Mouse (Mus musculus): ENCODE measurements around the gene Slc4a2. TPM values are rescaled to one million over a fixed set of nuclear protein-coding genes. Genes with fewer than 3 reads are reported as not detected.

Gene Slc4a2
- polyA plus RNA-seq, 1 experiment from 2014 or later = 14.8 TPM

DNA sequence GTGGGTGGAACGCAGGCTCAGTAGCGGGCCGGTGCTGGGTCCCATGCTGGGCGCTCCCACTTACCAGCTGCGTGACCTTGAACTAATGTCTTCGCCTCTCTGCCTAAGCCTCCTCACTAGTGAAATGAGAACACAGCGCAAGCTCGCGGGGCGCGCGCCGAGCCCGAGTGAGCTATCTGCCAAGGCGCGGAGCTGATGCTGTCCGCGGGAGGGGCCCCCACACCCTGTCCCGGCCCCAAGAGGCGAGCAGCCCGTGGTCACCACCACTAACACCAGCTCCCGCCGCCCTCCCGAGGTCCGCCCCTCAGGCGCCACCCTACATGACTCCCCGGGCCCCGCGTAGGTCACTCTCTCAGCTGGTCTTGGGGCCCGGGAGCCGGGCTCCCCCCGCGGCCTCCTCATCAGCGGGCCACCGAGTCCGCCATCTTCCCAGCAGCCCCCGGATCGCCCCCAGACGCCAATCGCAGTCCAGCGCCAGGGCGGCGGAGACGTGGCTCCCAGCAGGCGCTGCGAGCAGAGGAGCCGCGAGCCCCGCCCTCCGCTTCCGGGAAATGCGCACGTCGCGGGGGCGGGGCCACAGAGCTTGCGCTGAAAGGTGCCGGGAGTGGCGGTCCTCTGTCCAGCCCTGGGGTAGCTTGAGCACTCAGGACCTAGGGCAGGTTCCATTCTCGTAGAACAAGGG, 21.2 kb downstream of the Slc4a2 start, which contains the start of gene Fastk:
Gene Fastk (minus strand): TSS at position 542 of the 682 bp plus-strand sequence.
- WGBS = under 1% methylated on average over 60 of the region's 60 CpGs
- ATAC-seq (ENCODE audit: low FRiP score, low TSS enrichment) (peak; percentile 86), DNase-seq (peak; percentile 98)
- H3K4me3 ChIP-seq (replicated peaks; ENCODE audit: low read depth, low read length) = peak within 1 kb of the TSS; percentile 94
- H3K4me2 ChIP-seq (ENCODE audit: low read length) = peak within 1 kb of the TSS; percentile 95
- no peaks in the 10 kb centered on the region for H3K27me3 ChIP-seq (ENCODE audit: control insufficient read depth, insufficient read depth, low read length)
- H3K27ac ChIP-seq (replicated peaks; ENCODE audit: low read depth, low read length) = peak within 1 kb of the TSS; percentile 89
- peak within 1 kb of the TSS; percentile 92 for H3K9ac ChIP-seq (replicated peaks; ENCODE audit: low read length)
- H3K4me1 ChIP-seq (ENCODE audit: control insufficient read depth, insufficient read depth, low read length) = peaks cover 24% of the 10 kb centered on the region
- peaks cover 34% of the 10 kb centered on the region for H3K36me3 ChIP-seq (ENCODE audit: control insufficient read depth, insufficient read depth, low read length)
- no peaks in the 10 kb centered on the region for H3K9me3 ChIP-seq (ENCODE audit: control insufficient read depth, low read length)

GRCm38 (mm10) chr5:24445428-24446080, 21.9 kb downstream of the Slc4a2 start:
- Histone ChIP-seq H3K9me3 (ENCODE audit: control insufficient read depth, low read length) (no peaks in the 10 kb centered on the region), H3K4me2 (ENCODE audit: low read length) (peak overlapping the region; percentile 95), H3K9ac (replicated peaks; ENCODE audit: low read length) (peak overlapping the region; percentile 92), H3K4me3 (replicated peaks; ENCODE audit: low read depth, low read length) (peak overlapping the region; percentile 94), H3K27ac (replicated peaks; ENCODE audit: low read depth, low read length) (peak overlapping the region; percentile 89), H3K27me3 (ENCODE audit: control insufficient read depth, insufficient read depth, low read length) (no peaks in the 10 kb centered on the region), H3K4me1 (ENCODE audit: control insufficient read depth, insufficient read depth, low read length) (peaks cover 24% of the 10 kb centered on the region), H3K36me3 (ENCODE audit: control insufficient read depth, insufficient read depth, low read length) (peaks cover 27% of the 10 kb centered on the region)
- 0 out of 2 replicates have a peak, but pooled peaks have one; percentile 0 for ATAC-seq (ENCODE audit: low FRiP score, low TSS enrichment)
- WGBS = 55% methylated on average over 20 of the region's 20 CpGs
- DNase-seq = peak; percentile 31

- Histone ChIP-seq H3K4me2 (ENCODE audit: low read length) (peak overlapping the region; percentile 86; the same call in 1 of the 2 replicates), H3K27me3 (ENCODE audit: control insufficient read depth, insufficient read depth, low read length) (no peaks in the 10 kb centered on the region), H3K36me3 (ENCODE audit: control insufficient read depth, insufficient read depth, low read length) (peaks cover 17% of the 10 kb centered on the region; the same call in 1 of the 2 replicates), H3K27ac (replicated peaks; ENCODE audit: low read depth, low read length) (no peak overlapping the region), H3K9ac (replicated peaks; ENCODE audit: low read length) (no peak overlapping the region), H3K9me3 (ENCODE audit: control insufficient read depth, low read length) (no peaks in the 10 kb centered on the region), H3K4me1 (ENCODE audit: control insufficient read depth, insufficient read depth, low read length) (peaks cover 28% of the 10 kb centered on the region), H3K4me3 (replicated peaks; ENCODE audit: low read depth, low read length) (no peak overlapping the region)
- 91% methylated on average over 7 of the region's 7 CpGs for WGBS
- DNase-seq = no peak
- ATAC-seq (ENCODE audit: low FRiP score, low TSS enrichment) = no peak
Measured at GRCm38 (mm10) chr5:24446630-24447029, 23.0 kb downstream of the Slc4a2 start.

DNA sequence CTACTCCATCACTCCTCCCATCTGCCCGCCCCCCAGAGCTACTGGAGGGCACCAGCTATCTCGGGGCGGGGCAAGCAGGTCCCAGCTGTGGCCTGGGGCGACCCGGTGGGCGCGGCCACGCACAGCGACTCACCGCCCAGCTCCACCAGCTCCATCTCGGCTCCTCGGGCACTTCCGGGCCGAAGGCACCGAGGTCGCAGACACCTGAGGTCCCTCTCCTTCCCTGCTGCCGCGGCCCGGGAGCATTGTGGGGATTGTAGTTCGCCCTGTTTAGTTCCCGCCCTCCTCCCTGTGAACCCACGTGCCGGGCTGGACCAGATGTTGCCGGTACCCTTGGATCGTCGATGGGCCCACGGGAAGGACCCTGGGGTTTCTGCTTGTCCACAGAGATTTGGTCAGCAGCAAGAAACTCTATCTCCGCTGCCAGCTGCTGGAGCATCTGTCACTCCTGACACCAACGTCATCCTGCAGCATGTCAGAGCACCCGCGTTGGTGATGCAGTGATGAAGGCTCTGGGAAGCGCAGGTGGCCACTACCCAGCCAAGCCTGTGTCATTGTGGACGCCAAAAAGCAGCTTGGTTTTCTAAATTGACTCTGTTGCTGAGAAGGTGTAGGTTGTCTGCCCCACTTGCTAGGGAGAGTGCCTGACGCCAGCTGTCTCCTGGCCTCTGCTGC, 24.1 kb downstream of the Slc4a2 start, which contains the start of gene Tmub1:
Gene Tmub1 (minus strand): TSS at position 231 of the 675 bp plus-strand sequence.
- Histone ChIP-seq H3K4me1 (ENCODE audit: control insufficient read depth, insufficient read depth, low read length) (peaks cover 28% of the 10 kb centered on the region), H3K9ac (replicated peaks; ENCODE audit: low read length) (peak within 1 kb of the TSS; percentile 69), H3K9me3 (ENCODE audit: control insufficient read depth, low read length) (no peaks in the 10 kb centered on the region), H3K27ac (replicated peaks; ENCODE audit: low read depth, low read length) (peak within 1 kb of the TSS; percentile 55; the same call in 1 of the 2 replicates), H3K4me3 (replicated peaks; ENCODE audit: low read depth, low read length) (peak within 1 kb of the TSS; percentile 62), H3K27me3 (ENCODE audit: control insufficient read depth, insufficient read depth, low read length) (no peaks in the 10 kb centered on the region), H3K36me3 (ENCODE audit: control insufficient read depth, insufficient read depth, low read length) (0 out of 2 replicates have a peak, but pooled peaks cover 10% of the 10 kb centered on the region), H3K4me2 (ENCODE audit: low read length) (peak within 1 kb of the TSS; percentile 86)
- WGBS = 2% methylated on average over 34 of the region's 34 CpGs
- DNase-seq (peak; percentile 87), ATAC-seq (ENCODE audit: low FRiP score, low TSS enrichment) (peak; percentile 62)

DNA sequence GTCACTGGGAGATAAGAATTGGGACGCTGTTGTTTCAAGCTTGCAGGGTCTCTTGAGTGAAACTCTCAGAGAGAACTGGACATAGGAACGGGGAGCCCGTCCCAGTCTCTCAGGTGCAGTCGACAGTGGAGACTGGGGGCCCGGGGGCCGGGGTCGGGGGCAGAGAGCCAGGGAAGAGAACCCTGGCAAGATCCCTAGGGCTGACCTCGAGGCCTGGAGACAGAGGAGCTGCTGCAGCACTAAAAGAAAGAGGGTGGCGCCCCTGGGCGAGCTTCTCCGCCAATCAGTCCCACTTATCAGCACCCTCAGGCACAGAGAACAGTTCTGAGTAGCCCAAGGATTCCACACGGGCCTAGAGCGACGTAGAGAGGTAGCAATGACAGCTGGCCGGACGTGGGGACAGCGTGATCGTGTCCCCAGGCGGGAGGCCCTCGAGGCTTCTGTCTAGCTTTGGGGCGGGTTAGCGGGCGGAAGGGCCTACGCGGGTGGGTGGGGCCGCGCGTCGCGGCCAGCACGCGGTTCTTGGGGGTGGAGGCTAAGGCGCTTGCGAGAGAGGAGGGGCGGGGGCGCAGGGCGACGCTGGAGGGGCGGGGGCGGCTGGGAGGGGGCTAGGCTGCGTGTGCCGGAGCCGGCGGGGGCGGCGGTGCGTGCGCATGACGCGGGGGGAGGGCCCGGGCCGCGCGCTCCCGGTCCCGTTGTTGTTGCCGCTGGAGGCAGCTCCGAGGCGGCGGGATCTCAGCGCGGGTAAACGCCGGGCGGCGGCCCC, 27.8 kb downstream of the Slc4a2 start:
- H3K36me3 ChIP-seq (ENCODE audit: control insufficient read depth, insufficient read depth, low read length) = no peaks in the 10 kb centered on the region
- DNase-seq (peak; percentile 94), ATAC-seq (ENCODE audit: low FRiP score, low TSS enrichment) (peak; percentile 74)
- peak overlapping the region; percentile 93 for H3K9ac ChIP-seq (replicated peaks; ENCODE audit: low read length)
- peak overlapping the region; percentile 93 for H3K27ac ChIP-seq (replicated peaks; ENCODE audit: low read depth, low read length)
- peak overlapping the region; percentile 88 for H3K4me2 ChIP-seq (ENCODE audit: low read length)
- 2% methylated on average over 56 of the region's 66 CpGs for WGBS
- peaks cover 49% of the 10 kb centered on the region for H3K4me1 ChIP-seq (ENCODE audit: control insufficient read depth, insufficient read depth, low read length)
- peak overlapping the region; percentile 85 for H3K4me3 ChIP-seq (replicated peaks; ENCODE audit: low read depth, low read length)
- no peaks in the 10 kb centered on the region for H3K9me3 ChIP-seq (ENCODE audit: control insufficient read depth, low read length)
- H3K27me3 ChIP-seq (ENCODE audit: control insufficient read depth, insufficient read depth, low read length) = no peaks in the 10 kb centered on the region

GRCm38 (mm10) chr5:24452030-24452690, 28.5 kb downstream of the Slc4a2 start, which contains the start of gene Agap3:
Agap3 (plus strand) TSS chr5:24452177.
- Histone ChIP-seq H3K4me2 (ENCODE audit: low read length) (peak within 1 kb of the TSS; percentile 88), H3K4me1 (ENCODE audit: control insufficient read depth, insufficient read depth, low read length) (peaks cover 45% of the 10 kb centered on the region), H3K27me3 (ENCODE audit: control insufficient read depth, insufficient read depth, low read length) (no peaks in the 10 kb centered on the region), H3K4me3 (replicated peaks; ENCODE audit: low read depth, low read length) (peak within 1 kb of the TSS; percentile 85), H3K27ac (replicated peaks; ENCODE audit: low read depth, low read length) (peak within 1 kb of the TSS; percentile 93), H3K36me3 (ENCODE audit: control insufficient read depth, insufficient read depth, low read length) (no peaks in the 10 kb centered on the region), H3K9ac (replicated peaks; ENCODE audit: low read length) (peak within 1 kb of the TSS; percentile 93), H3K9me3 (ENCODE audit: control insufficient read depth, low read length) (no peaks in the 10 kb centered on the region)
- peak; percentile 69 for DNase-seq
- WGBS = under 1% methylated on average over 75 of the region's 85 CpGs
- ATAC-seq (ENCODE audit: low FRiP score, low TSS enrichment) = no peak

- H3K9ac ChIP-seq (replicated peaks; ENCODE audit: low read length) = peak overlapping the region; percentile 93
- WGBS = under 1% methylated on average over 29 of the region's 29 CpGs
- DNase-seq (peak; percentile 54), ATAC-seq (ENCODE audit: low FRiP score, low TSS enrichment) (no peak)
- no peaks in the 10 kb centered on the region for H3K27me3 ChIP-seq (ENCODE audit: control insufficient read depth, insufficient read depth, low read length)
- no peaks in the 10 kb centered on the region for H3K36me3 ChIP-seq (ENCODE audit: control insufficient read depth, insufficient read depth, low read length)
- no peaks in the 10 kb centered on the region for H3K9me3 ChIP-seq (ENCODE audit: control insufficient read depth, low read length)
- H3K27ac ChIP-seq (replicated peaks; ENCODE audit: low read depth, low read length) = peak overlapping the region; percentile 93
- peak overlapping the region; percentile 85 for H3K4me3 ChIP-seq (replicated peaks; ENCODE audit: low read depth, low read length)
- peaks cover 43% of the 10 kb centered on the region for H3K4me1 ChIP-seq (ENCODE audit: control insufficient read depth, insufficient read depth, low read length)
- H3K4me2 ChIP-seq (ENCODE audit: low read length) = peak overlapping the region; percentile 88
Measured at GRCm38 (mm10) chr5:24452691-24453233, 29.1 kb downstream of the Slc4a2 start.
